Mouse (Mus musculus): Measurements from ENCODE around the gene Sh2d3c. TPM values are rescaled to one million over a fixed set of nuclear protein-coding genes. Genes with fewer than 3 reads are reported as not detected.

Gene Sh2d3c
- polyA plus RNA-seq (2014; fragmentation: Nextera tagmentation; extraction: Ambion mirVana), result 41.2 and 51.2 TPM in 2 replicates

DNA sequence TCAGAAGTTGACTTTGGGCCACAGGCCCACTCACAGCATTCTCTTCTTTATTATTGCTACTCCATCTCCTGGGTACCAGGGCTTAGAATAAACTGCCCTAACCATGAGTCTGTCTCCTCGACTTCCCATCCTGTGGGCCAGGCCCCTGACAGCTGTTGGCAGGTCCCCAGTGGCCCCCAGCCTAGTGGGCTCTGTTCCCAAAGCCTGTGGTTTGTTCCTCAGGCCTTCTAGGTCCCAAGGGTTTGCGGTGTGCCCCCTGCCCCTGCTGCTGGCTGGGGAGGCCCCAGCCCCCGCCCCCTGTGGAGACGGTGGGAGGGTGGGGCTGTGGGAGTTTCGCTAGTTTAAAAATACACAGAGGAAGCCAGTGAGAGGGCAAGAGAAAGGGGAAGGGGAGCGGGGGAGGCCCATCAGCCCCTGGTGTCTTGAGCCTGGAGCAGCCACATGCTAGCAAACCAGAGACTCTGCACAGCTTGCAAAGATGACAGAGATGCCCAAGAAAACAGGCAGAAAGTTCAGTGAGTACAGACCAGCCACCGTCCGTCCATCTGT is at the start of gene Sh2d3c:
Sh2d3c (plus strand) TSS at position 375 of the 549 bp plus-strand sequence.
- WGBS, result 49% methylated on average over 8 of the region's 8 CpGs
- H3K9ac ChIP-seq (replicated peaks; ENCODE audit: low read depth, low read length), result no peak within 1 kb of the TSS
- ATAC-seq (ENCODE audit: low read depth), result no peak
- no peak within 1 kb of the TSS for H3K4me3 ChIP-seq (ENCODE audit: low read depth, low read length)
- H3K9me3 ChIP-seq (ENCODE audit: control insufficient read depth, low read length), result no peaks in the 10 kb centered on the region
- no peak within 1 kb of the TSS for H3K27ac ChIP-seq (ENCODE audit: low read depth, low read length)
- no peaks in the 10 kb centered on the region for H3K4me1 ChIP-seq (ENCODE audit: control insufficient read depth, insufficient read depth, low read length)
- H3K27me3 ChIP-seq (ENCODE audit: control insufficient read depth, insufficient read depth, low read length), result no peaks in the 10 kb centered on the region
- no peak within 1 kb of the TSS; the same call in 1 of the 2 replicates for H3K4me2 ChIP-seq (ENCODE audit: low read depth, low read length)
- no peaks in the 10 kb centered on the region for H3K36me3 ChIP-seq (ENCODE audit: control insufficient read depth, insufficient read depth, low read length)

DNA sequence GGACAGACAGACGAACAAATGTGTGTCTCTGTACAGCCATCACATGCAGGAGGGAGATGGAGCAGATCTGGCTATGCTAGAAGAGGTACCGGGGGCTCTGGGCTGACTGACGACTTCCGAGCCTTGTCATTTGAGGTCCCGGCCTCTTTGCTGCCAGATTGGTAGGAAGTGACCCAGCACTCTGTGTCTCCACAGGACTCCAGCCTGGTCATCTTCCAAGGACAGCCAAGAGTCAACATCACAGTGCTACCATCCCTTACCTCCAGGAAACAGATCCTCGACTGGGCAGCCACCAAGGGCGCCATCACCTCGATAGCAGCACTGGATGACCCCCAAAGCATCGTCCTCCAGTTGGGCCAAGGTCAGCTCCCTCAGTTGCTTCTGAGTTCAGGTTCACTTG is 49.7 kb upstream of the Sh2d3c start:
- no peak overlapping the region for H3K27ac ChIP-seq (ENCODE audit: low read depth, low read length)
- H3K4me3 ChIP-seq (ENCODE audit: low read depth, low read length), result no peak overlapping the region
- WGBS, result 83% methylated on average over 9 of the region's 9 CpGs
- H3K9me3 ChIP-seq (ENCODE audit: control insufficient read depth, low read length), result no peaks in the 10 kb centered on the region
- no peak overlapping the region for H3K4me2 ChIP-seq (ENCODE audit: low read depth, low read length)
- no peak for ATAC-seq (ENCODE audit: low read depth)
- no peak overlapping the region for H3K9ac ChIP-seq (replicated peaks; ENCODE audit: low read depth, low read length)
- no peaks in the 10 kb centered on the region for H3K4me1 ChIP-seq (ENCODE audit: control insufficient read depth, insufficient read depth, low read length)
- H3K27me3 ChIP-seq (ENCODE audit: control insufficient read depth, insufficient read depth, low read length), result no peaks in the 10 kb centered on the region
- no peaks in the 10 kb centered on the region for H3K36me3 ChIP-seq (ENCODE audit: control insufficient read depth, insufficient read depth, low read length)

DNA sequence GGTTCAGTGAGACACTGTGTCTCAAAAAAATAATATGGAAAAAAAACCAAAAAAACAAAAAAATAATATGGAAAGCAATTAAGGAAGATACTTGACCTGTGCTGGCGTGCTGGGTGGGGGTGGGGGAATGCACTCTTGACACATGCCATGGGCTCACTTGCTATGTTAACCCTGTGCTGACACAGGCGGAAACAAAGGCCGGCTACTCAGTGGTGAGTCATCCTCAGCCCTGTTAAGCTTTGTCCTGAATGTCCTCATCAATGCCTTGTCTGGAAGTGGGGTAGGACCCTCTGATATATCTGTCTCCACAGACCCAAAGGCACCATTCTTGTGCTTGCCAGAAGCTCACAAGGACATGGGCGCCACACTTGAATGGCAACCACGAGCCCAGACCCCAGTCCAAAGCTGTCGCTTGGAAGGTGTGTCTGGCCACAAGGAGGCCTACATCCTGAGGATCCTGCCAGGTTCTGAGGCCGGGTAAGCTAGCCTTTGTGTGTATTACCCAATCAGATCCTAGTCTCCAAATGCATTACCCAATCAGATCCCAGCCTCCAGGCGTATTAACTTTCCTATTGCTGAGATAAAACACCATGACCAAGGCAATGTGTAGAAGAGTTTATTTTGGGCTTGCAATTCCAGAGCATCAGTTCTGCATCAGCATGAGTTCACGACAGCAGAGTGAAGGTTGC is 48.8 kb upstream of the Sh2d3c start:
- Histone ChIP-seq H3K9me3 (ENCODE audit: control insufficient read depth, low read length) (no peaks in the 10 kb centered on the region), H3K9ac (replicated peaks; ENCODE audit: low read depth, low read length) (no peak overlapping the region), H3K36me3 (ENCODE audit: control insufficient read depth, insufficient read depth, low read length) (no peaks in the 10 kb centered on the region), H3K27ac (ENCODE audit: low read depth, low read length) (no peak overlapping the region), H3K4me2 (ENCODE audit: low read depth, low read length) (no peak overlapping the region), H3K4me1 (ENCODE audit: control insufficient read depth, insufficient read depth, low read length) (no peaks in the 10 kb centered on the region), H3K27me3 (ENCODE audit: control insufficient read depth, insufficient read depth, low read length) (no peaks in the 10 kb centered on the region), H3K4me3 (ENCODE audit: low read depth, low read length) (no peak overlapping the region)
- ATAC-seq (ENCODE audit: low read depth), result no peak
- WGBS, result 75% methylated on average over 9 of the region's 9 CpGs

DNA sequence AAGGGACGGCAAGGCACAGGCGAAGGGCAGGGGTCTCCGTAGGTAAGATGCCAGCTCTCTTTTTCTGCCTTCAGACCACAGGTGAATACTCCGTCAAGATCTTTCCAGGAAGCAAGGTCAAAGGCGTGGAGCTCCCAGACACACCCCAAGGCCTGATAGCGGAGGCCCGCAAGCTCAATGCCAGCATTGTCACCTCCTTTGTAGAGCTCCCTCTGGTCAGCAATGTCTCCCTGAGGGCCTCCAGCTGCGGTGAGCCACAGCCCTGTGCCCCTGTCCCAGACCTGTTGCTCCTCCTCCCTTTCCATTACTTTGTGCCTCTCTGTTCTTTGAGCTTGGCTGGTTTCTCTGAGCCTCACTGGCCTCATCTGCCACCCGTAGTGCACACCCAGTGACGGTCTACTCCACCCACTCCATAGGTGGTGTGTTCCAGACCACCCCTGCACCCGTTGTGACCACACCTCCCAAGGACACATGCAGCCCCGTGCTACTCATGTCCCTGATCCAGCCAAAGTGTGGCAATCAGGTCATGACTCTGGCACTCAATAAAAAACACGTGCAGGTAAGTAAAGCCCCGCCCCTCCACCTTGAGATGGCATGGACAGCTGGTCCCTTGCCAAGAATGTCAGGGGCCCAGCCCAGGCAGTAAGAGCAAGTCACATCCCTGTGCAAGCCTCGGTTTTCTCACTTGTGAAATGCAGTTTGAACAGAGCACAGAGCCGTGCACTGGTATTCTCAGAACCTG is 47.5 kb upstream of the Sh2d3c start:
- no peak for ATAC-seq (ENCODE audit: low read depth)
- 85% methylated on average over 16 of the region's 16 CpGs for WGBS
- H3K4me2 ChIP-seq (ENCODE audit: low read depth, low read length), result no peak overlapping the region
- no peak overlapping the region for H3K27ac ChIP-seq (ENCODE audit: low read depth, low read length)
- no peaks in the 10 kb centered on the region for H3K4me1 ChIP-seq (ENCODE audit: control insufficient read depth, insufficient read depth, low read length)
- no peaks in the 10 kb centered on the region for H3K9me3 ChIP-seq (ENCODE audit: control insufficient read depth, low read length)
- no peak overlapping the region for H3K9ac ChIP-seq (replicated peaks; ENCODE audit: low read depth, low read length)
- no peaks in the 10 kb centered on the region for H3K36me3 ChIP-seq (ENCODE audit: control insufficient read depth, insufficient read depth, low read length)
- no peak overlapping the region for H3K4me3 ChIP-seq (ENCODE audit: low read depth, low read length)
- H3K27me3 ChIP-seq (ENCODE audit: control insufficient read depth, insufficient read depth, low read length), result no peaks in the 10 kb centered on the region

DNA sequence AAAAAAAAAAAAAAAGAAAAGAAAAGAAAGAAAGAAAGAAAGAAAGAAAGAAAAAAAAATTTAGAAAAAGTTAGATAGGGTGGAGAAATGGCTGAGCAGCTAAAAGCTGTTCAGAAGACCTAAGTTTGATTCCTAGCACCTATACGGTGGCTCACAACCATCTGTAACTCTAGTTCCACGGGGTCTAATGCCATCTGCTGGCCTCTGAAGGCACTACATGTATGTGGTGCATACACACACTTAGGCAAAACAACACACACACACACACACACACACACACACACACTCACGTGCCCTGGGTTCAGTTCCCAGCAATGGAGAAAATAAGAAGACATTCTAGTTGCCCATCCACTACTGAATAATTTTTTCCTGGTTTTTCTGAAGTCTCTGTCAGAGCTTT is 44.0 kb upstream of the Sh2d3c start:
- no peaks in the 10 kb centered on the region for H3K9me3 ChIP-seq (ENCODE audit: control insufficient read depth, low read length)
- H3K36me3 ChIP-seq (ENCODE audit: control insufficient read depth, insufficient read depth, low read length), result no peaks in the 10 kb centered on the region
- WGBS, result 87% methylated on average over 3 of the region's 3 CpGs
- no peak overlapping the region for H3K4me2 ChIP-seq (ENCODE audit: low read depth, low read length)
- H3K27ac ChIP-seq (ENCODE audit: low read depth, low read length), result no peak overlapping the region
- no peak overlapping the region for H3K9ac ChIP-seq (replicated peaks; ENCODE audit: low read depth, low read length)
- H3K4me1 ChIP-seq (ENCODE audit: control insufficient read depth, insufficient read depth, low read length), result no peaks in the 10 kb centered on the region
- ATAC-seq (ENCODE audit: low read depth), result no peak
- no peaks in the 10 kb centered on the region for H3K27me3 ChIP-seq (ENCODE audit: control insufficient read depth, insufficient read depth, low read length)
- H3K4me3 ChIP-seq (ENCODE audit: low read depth, low read length), result no peak overlapping the region

DNA sequence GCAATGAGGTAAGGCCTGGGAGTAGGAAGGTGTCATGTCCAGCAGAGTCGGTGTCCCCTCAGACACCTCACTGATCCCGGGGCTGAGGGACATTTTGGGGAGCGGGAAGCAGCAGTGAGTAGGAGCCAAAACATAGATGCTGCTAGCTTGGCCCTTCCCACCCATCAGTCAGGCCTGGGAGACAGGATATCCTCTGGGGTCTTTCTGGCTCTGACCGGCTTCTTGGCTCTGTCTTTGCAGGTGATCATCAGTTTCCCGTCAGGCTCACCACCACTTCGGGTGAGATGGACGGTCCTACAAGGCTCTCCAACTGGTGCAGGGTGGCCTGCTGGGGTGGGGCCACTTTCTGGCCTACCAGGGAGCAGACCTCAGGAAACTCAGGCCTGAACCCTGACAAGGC is 43.2 kb upstream of the Sh2d3c start:
- no peak for ATAC-seq (ENCODE audit: low read depth)
- Histone ChIP-seq H3K4me2 (ENCODE audit: low read depth, low read length) (no peak overlapping the region), H3K27me3 (ENCODE audit: control insufficient read depth, insufficient read depth, low read length) (no peaks in the 10 kb centered on the region), H3K27ac (ENCODE audit: low read depth, low read length) (no peak overlapping the region), H3K4me3 (ENCODE audit: low read depth, low read length) (no peak overlapping the region), H3K9ac (replicated peaks; ENCODE audit: low read depth, low read length) (no peak overlapping the region), H3K9me3 (ENCODE audit: control insufficient read depth, low read length) (no peaks in the 10 kb centered on the region), H3K36me3 (ENCODE audit: control insufficient read depth, insufficient read depth, low read length) (no peaks in the 10 kb centered on the region), H3K4me1 (ENCODE audit: control insufficient read depth, insufficient read depth, low read length) (no peaks in the 10 kb centered on the region)
- 95% methylated on average over 7 of the region's 7 CpGs for WGBS

DNA sequence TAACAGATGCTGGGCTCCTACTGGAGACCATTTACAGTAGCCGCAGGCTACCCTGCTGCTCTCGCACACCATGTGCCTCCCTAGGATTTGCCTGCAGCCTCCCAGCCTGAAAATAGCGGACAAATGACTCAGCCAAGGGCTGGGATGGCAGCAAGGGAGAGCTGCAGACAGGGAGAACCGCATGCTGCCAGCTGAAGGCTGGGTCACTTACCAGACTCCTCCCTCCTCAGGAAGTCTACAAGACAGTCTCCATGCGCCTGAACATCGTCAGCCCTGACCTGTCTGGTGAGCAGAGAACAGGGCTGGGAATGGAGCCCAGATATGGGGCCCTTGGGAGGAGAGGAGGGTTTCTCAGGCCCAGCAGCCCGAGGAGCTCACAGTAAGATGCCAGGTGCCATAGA is 40.8 kb upstream of the Sh2d3c start:
- H3K4me1 ChIP-seq (ENCODE audit: control insufficient read depth, insufficient read depth, low read length), result no peaks in the 10 kb centered on the region
- no peak overlapping the region for H3K9ac ChIP-seq (replicated peaks; ENCODE audit: low read depth, low read length)
- H3K4me3 ChIP-seq (ENCODE audit: low read depth, low read length), result no peak overlapping the region
- no peaks in the 10 kb centered on the region for H3K27me3 ChIP-seq (ENCODE audit: control insufficient read depth, insufficient read depth, low read length)
- H3K4me2 ChIP-seq (ENCODE audit: low read depth, low read length), result no peak overlapping the region
- no peak overlapping the region for H3K27ac ChIP-seq (ENCODE audit: low read depth, low read length)
- H3K9me3 ChIP-seq (ENCODE audit: control insufficient read depth, low read length), result no peaks in the 10 kb centered on the region
- H3K36me3 ChIP-seq (ENCODE audit: control insufficient read depth, insufficient read depth, low read length), result peaks cover 15% of the 10 kb centered on the region; the same call in 1 of the 2 replicates
- ATAC-seq (ENCODE audit: low read depth), result no peak
- WGBS, result 45% methylated on average over 7 of the region's 7 CpGs

DNA sequence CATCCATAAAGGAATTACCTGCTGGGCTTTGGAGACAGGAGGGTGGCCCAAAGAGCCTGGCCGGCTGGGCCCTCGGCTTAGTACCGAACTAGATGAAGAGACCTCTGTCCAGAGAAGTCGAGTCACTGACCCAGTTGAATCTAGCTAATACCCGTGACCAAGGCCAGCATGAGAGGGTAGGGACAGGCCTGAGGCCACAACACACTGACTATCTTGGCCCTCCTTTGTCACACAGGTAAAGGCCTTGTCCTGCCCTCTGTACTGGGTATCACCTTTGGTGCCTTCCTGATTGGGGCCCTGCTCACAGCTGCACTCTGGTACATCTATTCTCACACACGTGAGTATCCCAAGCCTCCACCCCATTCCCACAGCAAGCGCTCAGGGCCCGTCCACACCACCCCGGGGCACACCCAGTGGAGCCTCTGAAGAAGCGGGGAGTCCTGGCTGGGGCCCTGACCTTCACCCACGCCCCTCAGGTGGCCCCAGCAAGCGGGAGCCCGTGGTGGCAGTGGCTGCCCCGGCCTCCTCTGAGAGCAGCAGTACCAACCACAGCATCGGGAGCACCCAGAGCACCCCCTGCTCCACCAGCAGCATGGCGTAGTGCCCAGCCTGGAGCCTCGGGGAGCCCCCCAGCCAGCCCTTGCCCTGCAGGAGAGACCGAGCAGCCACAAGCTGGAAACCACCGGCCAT is 39.7 kb upstream of the Sh2d3c start:
- Histone ChIP-seq H3K9ac (replicated peaks; ENCODE audit: low read depth, low read length) (no peak overlapping the region), H3K4me1 (ENCODE audit: control insufficient read depth, insufficient read depth, low read length) (no peaks in the 10 kb centered on the region), H3K36me3 (ENCODE audit: control insufficient read depth, insufficient read depth, low read length) (peaks cover 17% of the 10 kb centered on the region; the same call in 1 of the 2 replicates), H3K4me2 (ENCODE audit: low read depth, low read length) (no peak overlapping the region), H3K4me3 (ENCODE audit: low read depth, low read length) (no peak overlapping the region), H3K27ac (ENCODE audit: low read depth, low read length) (no peak overlapping the region), H3K27me3 (ENCODE audit: control insufficient read depth, insufficient read depth, low read length) (no peaks in the 10 kb centered on the region), H3K9me3 (ENCODE audit: control insufficient read depth, low read length) (no peaks in the 10 kb centered on the region)
- ATAC-seq (ENCODE audit: low read depth), result no peak
- 88% methylated on average over 18 of the region's 19 CpGs for WGBS

All from neural tube, embryonic 14.5 days (tissue).